Mouse (Mus musculus): ENCODE results near the gene Itga7. TPM values are rescaled to one million over a fixed set of nuclear protein-coding genes. Genes with fewer than 3 reads are reported as not detected.

Itga7 gene
- polyA plus RNA-seq, 1 experiment from 2014 or later: 12.7 TPM

- H3K27me3 ChIP-seq (replicated peaks; ENCODE audit: control insufficient read depth, insufficient read depth, low read length): no peaks in the 10 kb centered on the region
- peaks cover 29% of the 10 kb centered on the region for H3K4me1 ChIP-seq (ENCODE audit: control insufficient read depth, insufficient read depth, low read depth, low read length)
- H3K36me3 ChIP-seq (ENCODE audit: control insufficient read depth, insufficient read depth, low read length): no peaks in the 10 kb centered on the region
- WGBS: under 1% methylated on average over 38 of the region's 42 CpGs
- peak overlapping the region; percentile 86 for H3K4me3 ChIP-seq (ENCODE audit: low read length)
- peak overlapping the region; percentile 93 for H3K9ac ChIP-seq (ENCODE audit: low read depth, low read length)
- H3K27ac ChIP-seq (ENCODE audit: low read depth, low read length): peak overlapping the region; percentile 98
- ATAC-seq: peak; percentile 92
- H3K9me3 ChIP-seq (ENCODE audit: control insufficient read depth, low read length): no peaks in the 10 kb centered on the region
- peak overlapping the region; percentile 86 for H3K4me2 ChIP-seq (ENCODE audit: low read length)
Observed at GRCm38 (mm10) chr10:128923013-128923691, 10.5 kb upstream of the Itga7 start.

- H3K4me1 ChIP-seq (ENCODE audit: control insufficient read depth, insufficient read depth, low read depth, low read length): peaks cover 27% of the 10 kb centered on the region
- 61% methylated on average over 9 of the region's 9 CpGs for WGBS
- ATAC-seq: no peak
Observed at GRCm38 (mm10) chr10:128923935-128924334, 9.7 kb upstream of the Itga7 start, which contains the start of gene Bloc1s1. Gene Bloc1s1 (minus strand): TSS chr10:128924035.

GRCm38 (mm10) chr10:128928356-128928755 is 5.3 kb upstream of the Itga7 start:
- H3K4me3 ChIP-seq (ENCODE audit: low read length): no peak overlapping the region
- no peaks in the 10 kb centered on the region for H3K36me3 ChIP-seq (ENCODE audit: control insufficient read depth, insufficient read depth, low read length)
- H3K4me2 ChIP-seq (ENCODE audit: low read length): no peak overlapping the region
- H3K9me3 ChIP-seq (ENCODE audit: control insufficient read depth, low read length): no peaks in the 10 kb centered on the region
- 28% methylated on average over 4 of the region's 4 CpGs for WGBS
- H3K27me3 ChIP-seq (replicated peaks; ENCODE audit: control insufficient read depth, insufficient read depth, low read length): no peaks in the 10 kb centered on the region; the same call in 1 of the 2 replicates
- peak; percentile 40; the same call in 1 of the 2 replicates for ATAC-seq
- peak overlapping the region; percentile 48; the same call in 1 of the 2 replicates for H3K27ac ChIP-seq (ENCODE audit: low read depth, low read length)
- no peak overlapping the region; the same call in 1 of the 2 replicates for H3K9ac ChIP-seq (ENCODE audit: low read depth, low read length)
- H3K4me1 ChIP-seq (ENCODE audit: control insufficient read depth, insufficient read depth, low read depth, low read length): peaks cover 12% of the 10 kb centered on the region

More at GRCm38 (mm10) chr10:128923935-128924334, 9.7 kb upstream of the Itga7 start, which contains the start of gene Bloc1s1:
- Histone ChIP-seq H3K9me3 (ENCODE audit: control insufficient read depth, low read length) (no peaks in the 10 kb centered on the region), H3K9ac (ENCODE audit: low read depth, low read length) (peak within 1 kb of the TSS; percentile 93), H3K4me3 (ENCODE audit: low read length) (peak within 1 kb of the TSS; percentile 86), H3K27me3 (replicated peaks; ENCODE audit: control insufficient read depth, insufficient read depth, low read length) (no peaks in the 10 kb centered on the region), H3K36me3 (ENCODE audit: control insufficient read depth, insufficient read depth, low read length) (no peaks in the 10 kb centered on the region), H3K27ac (ENCODE audit: low read depth, low read length) (peak within 1 kb of the TSS; percentile 98), H3K4me2 (ENCODE audit: low read length) (peak within 1 kb of the TSS; percentile 86)

GRCm38 (mm10) chr10:128929638-128930378 is 3.8 kb upstream of the Itga7 start:
- H3K4me1 ChIP-seq (ENCODE audit: control insufficient read depth, insufficient read depth, low read depth, low read length): peaks cover 7% of the 10 kb centered on the region
- peaks cover 5% of the 10 kb centered on the region; the same call in 1 of the 2 replicates for H3K27me3 ChIP-seq (replicated peaks; ENCODE audit: control insufficient read depth, insufficient read depth, low read length)
- H3K9me3 ChIP-seq (ENCODE audit: control insufficient read depth, low read length): no peaks in the 10 kb centered on the region
- no peak overlapping the region for H3K4me2 ChIP-seq (ENCODE audit: low read length)
- no peak overlapping the region for H3K9ac ChIP-seq (ENCODE audit: low read depth, low read length)
- H3K27ac ChIP-seq (ENCODE audit: low read depth, low read length): no peak overlapping the region
- no peaks in the 10 kb centered on the region for H3K36me3 ChIP-seq (ENCODE audit: control insufficient read depth, insufficient read depth, low read length)
- peak; percentile 49; the same call in 1 of the 2 replicates for ATAC-seq
- no peak overlapping the region for H3K4me3 ChIP-seq (ENCODE audit: low read length)
- 61% methylated on average over 7 of the region's 7 CpGs for WGBS

- Histone ChIP-seq H3K9me3 (ENCODE audit: control insufficient read depth, low read length) (no peaks in the 10 kb centered on the region), H3K27ac (ENCODE audit: low read depth, low read length) (no peak overlapping the region), H3K4me2 (ENCODE audit: low read length) (no peak overlapping the region), H3K27me3 (replicated peaks; ENCODE audit: control insufficient read depth, insufficient read depth, low read length) (peaks cover 13% of the 10 kb centered on the region), H3K36me3 (ENCODE audit: control insufficient read depth, insufficient read depth, low read length) (no peaks in the 10 kb centered on the region), H3K4me3 (ENCODE audit: low read length) (no peak overlapping the region), H3K9ac (ENCODE audit: low read depth, low read length) (no peak overlapping the region), H3K4me1 (ENCODE audit: control insufficient read depth, insufficient read depth, low read depth, low read length) (peaks cover 7% of the 10 kb centered on the region)
- no peak for ATAC-seq
- WGBS: 74% methylated on average over 2 of the region's 2 CpGs
Observed at GRCm38 (mm10) chr10:128931441-128931840, 2.2 kb upstream of the Itga7 start.

- 3% methylated on average over 21 of the region's 21 CpGs for WGBS
- Histone ChIP-seq H3K27ac (ENCODE audit: low read depth, low read length) (no peak overlapping the region), H3K9ac (ENCODE audit: low read depth, low read length) (peak overlapping the region; percentile 58), H3K36me3 (ENCODE audit: control insufficient read depth, insufficient read depth, low read length) (no peaks in the 10 kb centered on the region), H3K4me2 (ENCODE audit: low read length) (peak overlapping the region; percentile 83), H3K27me3 (replicated peaks; ENCODE audit: control insufficient read depth, insufficient read depth, low read length) (peaks cover 13% of the 10 kb centered on the region), H3K4me1 (ENCODE audit: control insufficient read depth, insufficient read depth, low read depth, low read length) (peaks cover 3% of the 10 kb centered on the region; the same call in 1 of the 2 replicates), H3K9me3 (ENCODE audit: control insufficient read depth, low read length) (no peaks in the 10 kb centered on the region), H3K4me3 (ENCODE audit: low read length) (peak overlapping the region; percentile 53)
- ATAC-seq: peak; percentile 15; the same call in 1 of the 2 replicates
Observed at GRCm38 (mm10) chr10:128933976-128934721, 531 bp downstream of the Itga7 start.

GRCm38 (mm10) chr10:128934997-128935787 is 1.6 kb downstream of the Itga7 start:
- Histone ChIP-seq H3K4me1 (ENCODE audit: control insufficient read depth, insufficient read depth, low read depth, low read length) (peaks cover 3% of the 10 kb centered on the region; the same call in 1 of the 2 replicates), H3K4me2 (ENCODE audit: low read length) (peak overlapping the region; percentile 83), H3K36me3 (ENCODE audit: control insufficient read depth, insufficient read depth, low read length) (no peaks in the 10 kb centered on the region), H3K4me3 (ENCODE audit: low read length) (no peak overlapping the region; the same call in 1 of the 2 replicates), H3K9me3 (ENCODE audit: control insufficient read depth, low read length) (no peaks in the 10 kb centered on the region), H3K27ac (ENCODE audit: low read depth, low read length) (no peak overlapping the region), H3K27me3 (replicated peaks; ENCODE audit: control insufficient read depth, insufficient read depth, low read length) (peaks cover 13% of the 10 kb centered on the region), H3K9ac (ENCODE audit: low read depth, low read length) (no peak overlapping the region)
- WGBS: 62% methylated on average over 7 of the region's 7 CpGs
- ATAC-seq: no peak

- ATAC-seq: no peak
- peaks cover 13% of the 10 kb centered on the region for H3K27me3 ChIP-seq (replicated peaks; ENCODE audit: control insufficient read depth, insufficient read depth, low read length)
- H3K4me2 ChIP-seq (ENCODE audit: low read length): peak overlapping the region; percentile 21; the same call in 1 of the 2 replicates
- no peak overlapping the region for H3K9ac ChIP-seq (ENCODE audit: low read depth, low read length)
- H3K9me3 ChIP-seq (ENCODE audit: control insufficient read depth, low read length): no peaks in the 10 kb centered on the region
- 61% methylated on average over 8 of the region's 8 CpGs for WGBS
- peaks cover 3% of the 10 kb centered on the region; the same call in 1 of the 2 replicates for H3K4me1 ChIP-seq (ENCODE audit: control insufficient read depth, insufficient read depth, low read depth, low read length)
- no peak overlapping the region for H3K27ac ChIP-seq (ENCODE audit: low read depth, low read length)
- no peaks in the 10 kb centered on the region for H3K36me3 ChIP-seq (ENCODE audit: control insufficient read depth, insufficient read depth, low read length)
- H3K4me3 ChIP-seq (ENCODE audit: low read length): no peak overlapping the region
Observed at GRCm38 (mm10) chr10:128935826-128936440, 2.3 kb downstream of the Itga7 start.

Data from hindbrain, embryonic 16.5 days (tissue).